Mouse (Mus musculus): ENCODE results near the gene Mrpl1. TPM values are rescaled to one million over a fixed set of nuclear protein-coding genes. Genes with fewer than 3 reads are reported as not detected.

Gene Mrpl1
- total and polyA plus RNA-seq, 3 experiments: 31.3 to 77.6 (median 44.2) TPM

- H3K27ac ChIP-seq (ENCODE audit: insufficient read depth, low read depth): peak overlapping the region; percentile 93
- H3K4me3 ChIP-seq (replicated peaks in 1 of 3; ENCODE audit: low read depth in 2 of 3, low read length in 2 of 3, poor library complexity in 1 of 3): peak overlapping the region; percentile 81 to 96 (median 91)
- H3K9ac ChIP-seq (ENCODE audit: insufficient read depth, low read depth): peak overlapping the region; percentile 98
- TF ChIP-seq ETS1 (conservative IDR thresholded peaks at IDR 0.05; ENCODE audit: low read depth, low read length): no peak
- TF ChIP-seq KAT2A (IDR thresholded peaks at IDR 0.05; ENCODE audit: insufficient replicate concordance, low read length): no peak
- TF ChIP-seq BHLHE40 (IDR thresholded peaks at IDR 0.05; ENCODE audit: low read depth, low read length): peak; percentile 35; the same call in 1 of the 2 replicates
- TF ChIP-seq ZNF384 (IDR thresholded peaks at IDR 0.05; ENCODE audit: low read depth, low read length): no peak
- no peak for TF ChIP-seq USF1 (IDR thresholded peaks at IDR 0.05; ENCODE audit: low read depth, low read length)
- no peak for TF ChIP-seq GABPA (IDR thresholded peaks at IDR 0.05; ENCODE audit: insufficient replicate concordance, low read depth, low read length)
- TF ChIP-seq ELF1 (IDR thresholded peaks at IDR 0.05; ENCODE audit: low read depth, low read length): 0 out of 2 replicates have a peak, but pooled peaks have one; percentile 11
- TF ChIP-seq RAD21 (IDR thresholded peaks at IDR 0.05; ENCODE audit: low read depth, low read length): no peak
- 0 out of 2 replicates have a peak, but pooled peaks have one; percentile 49 for TF ChIP-seq MAZ (IDR thresholded peaks at IDR 0.05; ENCODE audit: low read depth, low read length)
- TF ChIP-seq TBP (conservative IDR thresholded peaks at IDR 0.05; ENCODE audit: low read depth, low read length): no peak
- TF ChIP-seq E2F4 (IDR thresholded peaks at IDR 0.05; ENCODE audit: insufficient replicate concordance, low read depth, low read length): no peak
- no peak for TF ChIP-seq RCOR1 (conservative IDR thresholded peaks at IDR 0.05; ENCODE audit: low read depth, low read length)
- TF ChIP-seq SMC3 (IDR thresholded peaks at IDR 0.05; ENCODE audit: low read depth, low read length): no peak
- TF ChIP-seq NELFE (IDR thresholded peaks at IDR 0.05; ENCODE audit: low read depth, low read length): no peak
- TF ChIP-seq EP300 (IDR thresholded peaks at IDR 0.05; ENCODE audit: low read length): no peak
- peak; percentile 79; the same call in 1 of the 2 replicates for TF ChIP-seq UBTF (IDR thresholded peaks at IDR 0.05; ENCODE audit: low read depth, low read length)
- no peak for TF ChIP-seq POLR2A (IDR thresholded peaks at IDR 0.05; ENCODE audit: low read depth, low read length)
- no peak for TF ChIP-seq ZMIZ1 (IDR thresholded peaks at IDR 0.05; ENCODE audit: low read depth, low read length)
- TF ChIP-seq POLR2AphosphoS2 (IDR thresholded peaks at IDR 0.05; ENCODE audit: low read depth, low read length): no peak
- no peak for TF ChIP-seq CTCF (conservative IDR thresholded peaks at IDR 0.05 in 1 of 2, IDR thresholded peaks at IDR 0.05 in 1 of 2; ENCODE audit: low read depth in 2 of 2, low read length in 2 of 2)
- TF ChIP-seq MXI1 (IDR thresholded peaks at IDR 0.05; ENCODE audit: low read depth, low read length): peak; percentile 73
- no peak; the same call in 1 of the 2 replicates for TF ChIP-seq SIN3A (IDR thresholded peaks at IDR 0.05; ENCODE audit: low read length)
- TF ChIP-seq NRF1 (IDR thresholded peaks at IDR 0.05; ENCODE audit: low read depth, low read length): no peak
- no peak for TF ChIP-seq JUND (conservative IDR thresholded peaks at IDR 0.05; ENCODE audit: low read depth, low read length)
- no peak for TF ChIP-seq CHD2 (IDR thresholded peaks at IDR 0.05; ENCODE audit: low read length)
- TF ChIP-seq ZC3H11A (IDR thresholded peaks at IDR 0.05; ENCODE audit: low read depth, low read length): no peak
- no peak for TF ChIP-seq MAX (IDR thresholded peaks at IDR 0.05; ENCODE audit: low read length)
- TF ChIP-seq PAX5 (IDR thresholded peaks at IDR 0.05; ENCODE audit: low read length): no peak
- TF ChIP-seq MEF2A (IDR thresholded peaks at IDR 0.05; ENCODE audit: borderline replicate concordance, low read depth, low read length): no peak
- no peak for TF ChIP-seq JUN (IDR thresholded peaks at IDR 0.05; ENCODE audit: insufficient read depth, low read depth, low read length)
- peak; percentile 15; the same call in 1 of the 2 replicates for TF ChIP-seq TCF12 (IDR thresholded peaks at IDR 0.05; ENCODE audit: low read depth, low read length)
- no peak for TF ChIP-seq IRF4 (IDR thresholded peaks at IDR 0.05; ENCODE audit: low read depth, low read length)
- no peak for TF ChIP-seq CHD1 (IDR thresholded peaks at IDR 0.05; ENCODE audit: low read depth, low read length)
- no peak for TF ChIP-seq MYC (IDR thresholded peaks at IDR 0.05; ENCODE audit: low read depth, low read length)
- no peak for TF ChIP-seq USF2 (conservative IDR thresholded peaks at IDR 0.05; ENCODE audit: low read depth, low read length)
- TF ChIP-seq ZKSCAN1 (IDR thresholded peaks at IDR 0.05; ENCODE audit: borderline replicate concordance, low read depth, low read length): no peak
- peak; percentile 25; the same call in 1 of the 2 replicates for TF ChIP-seq HCFC1 (IDR thresholded peaks at IDR 0.05; ENCODE audit: low read depth, low read length)
- TF ChIP-seq MAFK (IDR thresholded peaks at IDR 0.05; ENCODE audit: insufficient replicate concordance, low read length): no peak
- no peaks in the 10 kb centered on the region for H3K27me3 ChIP-seq (replicated peaks)
- H3K36me3 ChIP-seq (replicated peaks in 1 of 2; ENCODE audit: control insufficient read depth in 1 of 2, insufficient read depth in 1 of 2, low read length in 1 of 2): peaks cover 0 to 2% of the 10 kb centered on the region in 2 experiments
- peaks cover 47% of the 10 kb centered on the region for H3K79me2 ChIP-seq (replicated peaks; ENCODE audit: control insufficient read depth, extremely low read depth, insufficient read depth, poor library complexity, severe bottlenecking)
- dilution Hi-C loops (cut with MboI; ENCODE audit: extremely low pct_ligation_motif_present, extremely low pct_unique_long_range_greater_than_20kb, low sequenced_read_pairs) (no loop called here), in situ Hi-C loops (cut with MboI; ENCODE audit: low pct_ligation_motif_present, low pct_unique_long_range_greater_than_20kb, low sequenced_read_pairs) (no loop called here)
- H3K4me1 ChIP-seq (ENCODE audit: control insufficient read depth in 1 of 2, insufficient read depth in 2 of 2): peaks cover 0 to 26% of the 10 kb centered on the region in 2 experiments; a peak in 2 of 4 replicates
- no peak overlapping the region for H3K4me2 ChIP-seq (ENCODE audit: insufficient read depth, low read depth, poor library complexity, severe bottlenecking)
- no peaks in the 10 kb centered on the region for H3K9me3 ChIP-seq (replicated peaks; ENCODE audit: low read length)
- DNase-seq (ENCODE audit: extremely low read depth): no peak
These were observed 48.1 kb upstream of the Mrpl1 start for GRCm38 (mm10) chr5:96161263-96161577.
